Mouse (Mus musculus) right cerebral cortex, postnatal 36 days (tissue): ENCODE measurements around the gene Enoph1.

Source experiments
- DNase-seq, 2 experiments: peaks; one replicate each; pipeline ENCODE4 v3.0.0; 2022; ENCODE audit warnings: low spot score in 2 of 2, mixed read lengths in 1 of 2

The Enoph1 gene

GRCm38 (mm10) chr5:100040281-100040784 lies 548 bp downstream of the Enoph1 start:
- peak in 1 of 2 experiments; percentile 22 for DNase-seq

- DNase-seq: no peak
Observed at GRCm38 (mm10) chr5:100041272-100041671, 1.5 kb downstream of the Enoph1 start.

GRCm38 (mm10) chr5:100042467-100042866 lies 2.7 kb downstream of the Enoph1 start:
- DNase-seq: no peak

GRCm38 (mm10) chr5:100043361-100043760 lies 3.6 kb downstream of the Enoph1 start:
- no peak for DNase-seq

GRCm38 (mm10) chr5:100044030-100044429 lies 4.2 kb downstream of the Enoph1 start:
- no peak for DNase-seq

- DNase-seq: no peak
Observed at GRCm38 (mm10) chr5:100044621-100045020, 4.8 kb downstream of the Enoph1 start.

- no peak for DNase-seq
Observed at GRCm38 (mm10) chr5:100046096-100046495, 6.3 kb downstream of the Enoph1 start.

- no peak for DNase-seq
Observed at GRCm38 (mm10) chr5:100047143-100047640, 7.4 kb downstream of the Enoph1 start.

- DNase-seq: no peak
Observed at GRCm38 (mm10) chr5:100047871-100048270, 8.1 kb downstream of the Enoph1 start.

- no peak for DNase-seq
Observed at GRCm38 (mm10) chr5:100049904-100050303, 10.1 kb downstream of the Enoph1 start.

- peak in 1 of 2 experiments; percentile 34 for DNase-seq
Observed at GRCm38 (mm10) chr5:100052728-100053127, 12.9 kb downstream of the Enoph1 start.

- DNase-seq: no peak
Observed at GRCm38 (mm10) chr5:100054807-100055547, 15.2 kb downstream of the Enoph1 start.

- no peak for DNase-seq
Observed at GRCm38 (mm10) chr5:100055866-100056369, 16.1 kb downstream of the Enoph1 start.

GRCm38 (mm10) chr5:100057461-100058209 lies 17.9 kb downstream of the Enoph1 start:
- DNase-seq: no peak

GRCm38 (mm10) chr5:100058729-100059128 lies 18.9 kb downstream of the Enoph1 start:
- no peak for DNase-seq

- DNase-seq: no peak
Observed at GRCm38 (mm10) chr5:100059326-100059725, 19.5 kb downstream of the Enoph1 start.

GRCm38 (mm10) chr5:100060876-100061275 lies 21.1 kb downstream of the Enoph1 start:
- DNase-seq: no peak

- no peak for DNase-seq
Observed at GRCm38 (mm10) chr5:100067579-100067978, 27.8 kb downstream of the Enoph1 start.

- DNase-seq: no peak
Observed at GRCm38 (mm10) chr5:100069526-100069925, 29.7 kb downstream of the Enoph1 start.

GRCm38 (mm10) chr5:100070255-100070654 lies 30.5 kb downstream of the Enoph1 start:
- DNase-seq: peak; percentile 60 to 76

GRCm38 (mm10) chr5:100071541-100071940 lies 31.8 kb downstream of the Enoph1 start:
- DNase-seq: no peak

- DNase-seq: no peak
Observed at GRCm38 (mm10) chr5:100072557-100072956, 32.8 kb downstream of the Enoph1 start.
